Mouse (Mus musculus): Measurements from ENCODE around the gene Brpf3.

GRCm38 (mm10) chr17:28886266-28886665 is 85.4 kb downstream of the Brpf3 start:
- TF ChIP-seq POLR2A (IDR thresholded peaks at IDR 0.05; ENCODE audit: extremely low read depth, insufficient read depth, low read length) (no peak), CTCF (IDR thresholded peaks at IDR 0.05; ENCODE audit: low read depth, low read length) (no peak)

All from liver, adult 2 months (tissue).